Mouse (Mus musculus): ENCODE measurements around the gene Agpat3. TPM values are rescaled to one million over a fixed set of nuclear protein-coding genes. Genes with fewer than 3 reads are reported as not detected.

Agpat3 gene
- polyA plus RNA-seq, 2 experiments, result 83.0 to 111 TPM

DNA sequence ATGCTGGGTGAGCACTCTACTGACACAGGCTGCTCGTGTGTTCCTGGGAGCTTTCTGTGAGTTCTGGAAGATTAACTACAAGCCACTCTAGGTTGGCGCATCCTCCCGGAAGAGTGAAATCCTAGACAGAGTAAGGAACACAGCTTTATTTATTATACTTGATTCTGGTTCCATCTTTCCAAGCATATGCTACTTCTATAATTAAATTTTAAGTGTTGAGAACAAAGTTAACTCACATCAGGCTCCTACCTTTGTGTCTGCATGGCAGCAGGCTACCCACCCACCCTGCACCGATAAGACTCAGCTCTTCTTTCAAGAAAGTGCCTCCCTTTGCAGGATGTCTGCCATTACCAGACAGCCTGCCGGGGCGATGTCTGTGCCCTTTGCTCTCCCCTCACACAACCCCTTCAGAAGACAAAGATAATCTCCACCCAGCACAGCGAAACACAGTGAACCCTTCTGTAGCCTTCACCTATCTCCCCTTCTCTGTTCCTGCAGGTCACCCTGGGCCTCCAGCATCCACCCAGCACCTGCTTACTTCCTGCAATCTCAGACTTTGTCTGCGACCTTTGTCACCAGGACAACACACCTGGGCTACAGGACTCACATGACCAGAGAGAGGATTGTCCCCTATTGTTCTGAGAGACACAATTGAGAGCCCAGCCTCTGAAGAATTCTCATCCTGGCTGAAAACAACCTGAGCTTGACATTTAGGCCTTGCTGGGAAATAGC is 26.2 kb downstream of the Agpat3 start:
- no peaks in the 10 kb centered on the region for H3K4me1 ChIP-seq (ENCODE audit: control insufficient read depth, insufficient read depth, low read length)
- ATAC-seq (ENCODE audit: low FRiP score, low read depth) (no peak), DNase-seq (ENCODE audit: low spot score) (no peak)
- TF ChIP-seq POLR2A (IDR thresholded peaks at IDR 0.05; ENCODE audit: borderline replicate concordance, extremely low read depth, insufficient read depth, insufficient read length), result no peak
- H3K9me3 ChIP-seq (ENCODE audit: control insufficient read depth, low read length), result no peaks in the 10 kb centered on the region
- no peak overlapping the region for H3K9ac ChIP-seq (ENCODE audit: low read depth, low read length, severe bottlenecking)
- H3K36me3 ChIP-seq (ENCODE audit: control insufficient read depth, insufficient read depth, low read length), result peaks cover 28% of the 10 kb centered on the region
- H3K4me2 ChIP-seq (replicated peaks; ENCODE audit: low read depth, low read length, severe bottlenecking), result no peak overlapping the region
- no peak overlapping the region for H3K27ac ChIP-seq (replicated peaks; ENCODE audit: low read depth, low read length)
- WGBS, result 89% methylated on average over 8 of the region's 8 CpGs
- no peak overlapping the region for H3K4me3 ChIP-seq (replicated peaks; ENCODE audit: low read length)
- H3K27me3 ChIP-seq (ENCODE audit: control insufficient read depth, insufficient read depth, low read length), result no peaks in the 10 kb centered on the region

DNA sequence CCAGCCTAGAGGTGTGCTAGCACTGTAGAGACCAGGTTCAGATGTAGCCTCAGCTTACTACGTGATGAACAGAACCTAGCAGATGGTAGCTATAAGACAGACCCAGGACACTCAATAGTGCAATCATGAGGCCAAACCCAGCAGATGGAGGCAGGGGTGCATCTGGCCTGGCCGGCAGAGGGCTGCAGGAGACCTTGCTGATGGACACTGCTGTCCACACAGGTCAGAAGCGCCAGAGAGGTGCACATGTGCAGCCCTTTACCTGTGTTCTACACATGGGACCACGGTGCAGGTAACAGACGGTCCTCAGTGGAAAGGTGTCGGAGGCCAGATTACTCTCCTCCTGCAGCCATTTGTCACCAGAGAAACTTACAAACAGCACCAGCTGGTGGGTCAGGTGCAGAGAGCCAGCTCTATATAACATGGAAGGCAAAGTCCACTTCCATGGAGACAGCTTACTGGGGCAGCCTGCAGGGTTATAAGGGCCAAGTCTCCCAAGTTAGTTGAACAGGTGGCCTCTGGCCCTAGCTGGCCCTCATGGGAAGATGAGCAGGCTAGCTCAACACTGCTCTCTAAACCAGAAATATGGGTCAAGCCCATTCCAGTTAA is 27.6 kb downstream of the Agpat3 start:
- 85% methylated on average over 6 of the region's 6 CpGs for WGBS
- DNase-seq (ENCODE audit: low spot score), result no peak
- Histone ChIP-seq H3K27ac (replicated peaks; ENCODE audit: low read depth, low read length) (no peak overlapping the region), H3K4me2 (replicated peaks; ENCODE audit: low read depth, low read length, severe bottlenecking) (no peak overlapping the region), H3K4me1 (ENCODE audit: control insufficient read depth, insufficient read depth, low read length) (no peaks in the 10 kb centered on the region), H3K9me3 (ENCODE audit: control insufficient read depth, low read length) (no peaks in the 10 kb centered on the region), H3K27me3 (ENCODE audit: control insufficient read depth, insufficient read depth, low read length) (no peaks in the 10 kb centered on the region), H3K36me3 (ENCODE audit: control insufficient read depth, insufficient read depth, low read length) (peaks cover 28% of the 10 kb centered on the region), H3K9ac (ENCODE audit: low read depth, low read length, severe bottlenecking) (no peak overlapping the region), H3K4me3 (replicated peaks; ENCODE audit: low read length) (no peak overlapping the region)
- no peak for ATAC-seq (ENCODE audit: low FRiP score, low read depth)
- TF ChIP-seq POLR2A (IDR thresholded peaks at IDR 0.05; ENCODE audit: borderline replicate concordance, extremely low read depth, insufficient read depth, insufficient read length), result no peak

DNA sequence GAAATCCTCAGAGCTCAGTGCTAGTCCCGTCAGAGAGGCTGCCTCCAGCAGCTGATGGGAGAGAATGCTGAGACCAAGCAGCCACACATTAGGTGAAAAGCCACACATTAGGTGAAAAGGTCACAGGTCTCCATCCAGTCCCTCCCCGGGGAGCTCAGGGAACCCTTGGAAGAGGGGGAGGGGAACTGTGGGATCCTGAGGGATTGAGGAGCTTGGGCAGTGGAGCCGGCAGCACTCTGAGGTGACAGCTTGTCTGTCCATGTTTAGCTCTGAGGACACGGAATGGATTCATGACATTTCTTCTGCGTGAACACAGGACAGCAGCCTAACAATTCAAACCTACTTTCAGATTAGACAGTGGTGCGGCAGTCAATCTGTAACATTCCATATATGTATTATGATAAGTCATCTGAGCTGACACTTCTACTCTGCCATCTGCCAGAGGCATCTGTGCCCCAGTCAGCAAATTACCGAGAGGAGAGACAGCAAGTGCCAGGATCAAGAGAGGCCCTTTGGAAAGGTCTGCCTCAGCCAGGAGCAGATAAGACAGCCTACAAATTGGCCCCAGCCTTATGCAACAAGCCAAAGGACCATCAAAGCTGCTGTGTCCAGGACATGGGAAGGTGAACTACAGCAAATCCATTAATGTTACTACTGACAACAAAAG is 28.9 kb downstream of the Agpat3 start:
- no peak for ATAC-seq (ENCODE audit: low FRiP score, low read depth)
- Histone ChIP-seq H3K36me3 (ENCODE audit: control insufficient read depth, insufficient read depth, low read length) (peaks cover 28% of the 10 kb centered on the region), H3K9me3 (ENCODE audit: control insufficient read depth, low read length) (no peaks in the 10 kb centered on the region), H3K4me1 (ENCODE audit: control insufficient read depth, insufficient read depth, low read length) (no peaks in the 10 kb centered on the region), H3K27ac (replicated peaks; ENCODE audit: low read depth, low read length) (no peak overlapping the region), H3K27me3 (ENCODE audit: control insufficient read depth, insufficient read depth, low read length) (no peaks in the 10 kb centered on the region), H3K9ac (ENCODE audit: low read depth, low read length, severe bottlenecking) (no peak overlapping the region), H3K4me2 (replicated peaks; ENCODE audit: low read depth, low read length, severe bottlenecking) (no peak overlapping the region), H3K4me3 (replicated peaks; ENCODE audit: low read length) (no peak overlapping the region)
- 51% methylated on average over 7 of the region's 7 CpGs for WGBS
- no peak for DNase-seq (ENCODE audit: low spot score)
- TF ChIP-seq POLR2A (IDR thresholded peaks at IDR 0.05; ENCODE audit: borderline replicate concordance, extremely low read depth, insufficient read depth, insufficient read length), result no peak

DNA sequence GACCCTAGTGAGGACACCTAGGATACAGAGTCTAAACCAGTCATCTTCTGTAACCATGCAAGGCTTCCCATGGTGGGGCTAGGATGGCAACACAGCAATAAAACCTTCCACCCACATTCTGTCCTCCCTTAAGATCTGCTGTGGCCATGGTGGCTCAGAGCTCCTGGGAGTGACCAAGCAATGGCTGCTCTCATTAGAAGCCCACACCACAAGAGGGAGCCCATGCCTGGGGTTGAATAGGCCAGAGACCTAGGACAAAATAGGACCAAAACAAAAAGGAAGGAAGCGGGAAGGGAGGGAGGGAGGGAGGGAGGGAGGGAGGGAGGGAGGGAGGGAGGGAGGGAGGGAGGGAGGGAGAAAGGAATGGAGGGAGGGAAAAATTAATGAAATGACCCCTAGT is 29.5 kb downstream of the Agpat3 start:
- ATAC-seq (ENCODE audit: low FRiP score, low read depth), result no peak
- no peak for DNase-seq (ENCODE audit: low spot score)
- Histone ChIP-seq H3K9me3 (ENCODE audit: control insufficient read depth, low read length) (no peaks in the 10 kb centered on the region), H3K4me3 (replicated peaks; ENCODE audit: low read length) (no peak overlapping the region), H3K27ac (replicated peaks; ENCODE audit: low read depth, low read length) (no peak overlapping the region), H3K36me3 (ENCODE audit: control insufficient read depth, insufficient read depth, low read length) (peaks cover 26% of the 10 kb centered on the region), H3K27me3 (ENCODE audit: control insufficient read depth, insufficient read depth, low read length) (no peaks in the 10 kb centered on the region), H3K4me1 (ENCODE audit: control insufficient read depth, insufficient read depth, low read length) (no peaks in the 10 kb centered on the region), H3K9ac (ENCODE audit: low read depth, low read length, severe bottlenecking) (no peak overlapping the region), H3K4me2 (replicated peaks; ENCODE audit: low read depth, low read length, severe bottlenecking) (no peak overlapping the region)
- no CpG with 5 or more reads among the region's 1 CpGs for WGBS
- no peak for TF ChIP-seq POLR2A (IDR thresholded peaks at IDR 0.05; ENCODE audit: borderline replicate concordance, extremely low read depth, insufficient read depth, insufficient read length)

DNA sequence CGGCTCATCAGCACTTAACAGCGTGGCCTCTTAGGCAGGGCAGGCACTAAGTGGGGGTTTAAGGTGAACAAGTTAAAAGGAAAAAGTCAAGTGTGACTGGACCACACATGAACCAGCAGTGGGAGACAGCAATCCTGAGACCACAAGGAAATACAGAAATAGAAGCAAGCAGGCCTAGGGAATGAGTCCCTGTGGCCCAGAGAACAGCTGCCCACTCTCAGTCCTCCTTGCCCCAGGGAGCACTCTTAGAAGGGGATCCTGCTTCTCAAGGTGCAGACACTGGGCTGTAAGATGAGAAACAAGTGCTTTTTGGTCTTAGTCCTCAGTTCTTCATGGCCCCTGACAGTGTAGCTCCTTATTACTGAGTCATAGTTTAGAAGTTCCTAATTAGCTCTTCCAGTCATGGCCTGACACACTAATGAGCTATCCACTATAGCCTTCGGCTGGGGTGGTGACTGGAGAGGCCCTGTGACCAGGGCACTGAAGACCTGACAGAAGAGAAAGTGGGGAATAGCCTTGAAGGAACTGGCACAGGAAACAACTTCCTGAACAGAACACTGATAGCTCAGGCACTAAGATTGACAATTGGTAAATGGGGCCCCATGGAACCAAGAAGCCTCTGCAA is 31.0 kb downstream of the Agpat3 start:
- Histone ChIP-seq H3K9ac (ENCODE audit: low read depth, low read length, severe bottlenecking) (no peak overlapping the region), H3K27me3 (ENCODE audit: control insufficient read depth, insufficient read depth, low read length) (no peaks in the 10 kb centered on the region), H3K4me3 (replicated peaks; ENCODE audit: low read length) (no peak overlapping the region), H3K36me3 (ENCODE audit: control insufficient read depth, insufficient read depth, low read length) (peaks cover 11% of the 10 kb centered on the region), H3K9me3 (ENCODE audit: control insufficient read depth, low read length) (no peaks in the 10 kb centered on the region), H3K4me2 (replicated peaks; ENCODE audit: low read depth, low read length, severe bottlenecking) (no peak overlapping the region), H3K4me1 (ENCODE audit: control insufficient read depth, insufficient read depth, low read length) (no peaks in the 10 kb centered on the region), H3K27ac (replicated peaks; ENCODE audit: low read depth, low read length) (no peak overlapping the region)
- TF ChIP-seq POLR2A (IDR thresholded peaks at IDR 0.05; ENCODE audit: borderline replicate concordance, extremely low read depth, insufficient read depth, insufficient read length), result no peak
- DNase-seq (ENCODE audit: low spot score) (no peak), ATAC-seq (ENCODE audit: low FRiP score, low read depth) (no peak)
- 44% methylated on average over 3 of the region's 3 CpGs for WGBS

Data from limb, embryonic 14.5 days (tissue).